Mouse (Mus musculus) left cerebral cortex, adult 18-20 months (tissue): ENCODE measurements at regions not wholly inside any gene's neighbourhood (a gene's known extent, or its start where the extent isn't known, plus 50 kb on each side); places are given as distances from the start of the nearest gene placed in this dataset.

Source experiments
- DNase-seq, 2 experiments: peaks; one replicate each; pipeline ENCODE4 v3.0.0; 2021 to 2022; ENCODE audit warnings: low spot score in 2 of 2, mixed read lengths in 1 of 2

DNA sequence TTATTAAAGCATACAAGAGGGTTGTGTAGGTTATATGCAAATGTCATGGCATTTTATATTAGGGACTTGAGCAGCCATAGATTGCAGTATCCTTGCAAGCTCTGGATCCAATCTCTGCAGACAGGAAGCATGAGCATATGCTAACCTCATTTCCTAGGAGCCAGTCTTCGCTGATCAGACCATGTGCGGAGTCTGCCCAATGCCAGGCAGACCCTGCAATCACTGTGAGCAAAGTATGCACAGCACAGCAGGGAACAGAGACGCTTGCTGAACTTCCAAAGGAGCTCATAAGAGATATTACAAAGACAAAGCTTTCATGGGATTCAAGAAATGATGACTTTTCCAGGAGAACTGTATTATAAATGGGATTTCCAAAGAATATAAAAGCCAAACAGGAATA is 65.2 kb upstream of the Fbxl4 start:
- no peak for DNase-seq

DNA sequence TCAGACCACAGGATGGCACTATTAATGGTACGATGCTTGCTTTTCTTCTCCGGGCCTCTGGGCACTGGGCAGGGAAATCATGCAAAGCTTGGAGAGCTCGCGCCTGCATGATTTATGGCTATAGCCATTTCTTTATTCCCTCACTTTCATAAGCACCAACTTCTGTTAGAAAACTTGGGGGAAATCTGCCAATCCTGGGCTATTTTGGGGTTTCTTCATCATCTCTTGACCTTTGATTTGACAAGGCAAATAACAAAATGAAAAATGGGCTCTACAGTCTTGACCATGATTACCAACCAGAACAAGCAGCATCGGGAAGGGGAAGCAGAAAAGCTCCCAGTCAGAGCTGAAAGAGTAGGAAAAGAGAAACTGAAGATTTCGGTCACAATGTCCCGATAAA is 57.1 kb upstream of the Fbxl4 start:
- DNase-seq = no peak

DNA sequence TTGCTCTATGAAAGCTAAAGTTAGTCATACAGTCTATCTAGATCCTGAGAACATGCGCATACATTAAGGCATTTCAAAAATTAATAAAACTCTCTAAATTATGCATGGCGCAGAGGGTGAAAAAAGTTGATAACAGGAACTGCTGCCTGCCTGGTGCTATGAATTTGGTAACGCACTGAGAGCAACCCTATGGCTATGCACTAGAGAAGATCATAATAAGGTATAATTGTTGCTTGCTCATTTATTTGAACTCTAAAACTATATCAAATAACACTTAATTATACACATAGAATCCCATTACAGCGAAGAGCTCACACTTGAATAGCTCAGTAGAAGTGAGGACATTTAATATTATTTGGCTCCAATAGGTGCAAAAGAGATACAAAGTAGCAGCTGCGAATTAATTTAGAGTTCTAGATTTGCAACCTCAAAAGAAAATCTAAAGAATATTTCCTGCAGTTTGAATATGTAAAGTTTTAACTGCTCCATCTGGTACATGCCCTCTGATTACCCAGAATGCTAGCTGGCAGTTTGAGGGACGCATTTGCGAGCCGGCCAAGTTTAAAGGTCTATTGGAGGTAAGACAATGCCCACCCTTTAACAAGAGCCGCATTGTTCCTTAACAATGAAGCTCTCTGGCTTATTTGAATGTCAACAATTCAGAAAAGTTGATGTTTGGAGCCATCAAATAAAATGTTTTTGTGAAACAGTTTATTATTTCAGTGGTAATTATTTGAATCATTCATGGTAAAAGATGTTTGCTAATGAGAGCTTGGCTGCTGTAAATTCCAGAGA is 56.0 kb upstream of the Fbxl4 start:
- DNase-seq = no peak

DNA sequence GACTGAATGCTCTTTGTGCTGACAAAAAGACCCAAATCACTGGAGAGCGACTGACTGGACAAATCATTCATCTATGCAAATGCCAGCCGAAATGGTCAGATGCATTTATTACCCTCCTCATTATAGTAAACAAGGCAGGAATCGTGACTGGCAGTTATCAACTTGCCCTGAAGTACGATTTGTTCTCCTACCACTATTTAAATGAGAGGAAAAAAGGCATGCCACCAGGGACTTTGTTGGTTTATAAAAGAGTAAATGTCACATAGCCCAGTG is 55.5 kb upstream of the Fbxl4 start:
- DNase-seq = no peak

DNA sequence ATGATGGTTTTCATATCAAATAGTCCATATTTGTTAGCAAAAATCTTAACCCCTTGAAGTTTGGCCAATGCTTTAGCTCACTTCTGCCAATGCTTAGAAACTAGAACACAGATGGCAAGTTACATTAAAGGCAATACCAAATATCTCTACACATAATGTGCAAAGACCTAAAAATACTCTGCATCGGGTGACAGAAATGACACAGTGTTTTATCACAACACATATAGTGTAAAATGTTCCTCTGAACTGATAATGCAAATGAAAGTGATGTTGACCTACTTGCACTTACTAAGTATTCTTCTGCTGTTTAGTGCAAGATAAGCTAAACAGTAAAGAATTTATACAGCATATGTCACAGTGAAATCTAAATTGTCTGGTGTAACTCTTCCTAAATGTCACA is 55.1 kb upstream of the Fbxl4 start:
- no peak for DNase-seq
